Mouse (Mus musculus) stomach, embryonic 14.5 days (tissue): Measurements from ENCODE around the gene Dgke. TPM values are rescaled to one million over a fixed set of nuclear protein-coding genes. Genes with fewer than 3 reads are reported as not detected.
"Not testable (repeated sequence)": the region's sequence is repeated elsewhere in the genome, so short reads cannot be mapped to it uniquely, and the experiment has no call there.

Experiments used
- ATAC-seq: fragments of 200-750 bp; cut with Nextera tagmentation; 2 replicates; pipeline ENCODE4 v1.8.0; 2017; ENCODE audit warnings: low read depth, moderate TSS enrichment; ENCODE audit not compliant: insufficient number of reproducible peaks, insufficient read depth, low FRiP score
- H3K27ac ChIP-seq: fragments of 300-500 bp; sonication (generic); 2 replicates; pipeline ENCODE4 v1.5.1; 2014; ENCODE audit warnings: mild to moderate bottlenecking, low read length, moderate library complexity, mixed read lengths
- H3K27me3 ChIP-seq: fragments of 300-500 bp; sonication (generic); 2 replicates; pipeline ENCODE4 v1.6.1; 2014; ENCODE audit warnings: low read length, control low read depth, mixed read lengths; ENCODE audit not compliant: control insufficient read depth, insufficient read depth
- H3K36me3 ChIP-seq: fragments of 300-500 bp; sonication (generic); 2 replicates; pipeline ENCODE4 v1.6.1; 2014; ENCODE audit warnings: mild to moderate bottlenecking, control low read depth, low read length, moderate library complexity, mixed read lengths; ENCODE audit not compliant: control insufficient read depth, insufficient read depth
- H3K4me1 ChIP-seq: fragments of 300-500 bp; sonication (generic); 2 replicates; pipeline ENCODE4 v1.6.1; 2014; ENCODE audit warnings: low read length, control low read depth, mixed read lengths; ENCODE audit not compliant: control insufficient read depth, insufficient read depth
- H3K4me2 ChIP-seq: fragments of 300-500 bp; sonication (generic); replicated peaks from 2 replicates; pipeline ENCODE4 v1.6.1; 2014; ENCODE audit warnings: low read depth, low read length, control low read depth
- H3K4me3 ChIP-seq: fragments of 300-500 bp; sonication (generic); 2 replicates; pipeline ENCODE4 v1.5.1; 2014; ENCODE audit warnings: low read depth, low read length, control low read depth
- H3K9ac ChIP-seq: fragments of 300-500 bp; sonication (generic); replicated peaks from 2 replicates; pipeline ENCODE4 v1.6.1; 2014; ENCODE audit warnings: low read depth, mild to moderate bottlenecking, control low read depth, low read length, moderate library complexity, mixed read lengths
- H3K9me3 ChIP-seq: fragments of 300-500 bp; sonication (generic); 2 replicates; pipeline ENCODE4 v1.6.1; 2016; ENCODE audit warnings: low read depth, low read length, control low read depth; ENCODE audit not compliant: control insufficient read depth
- WGBS: fragments of 180-500 bp; shearing (Covaris S2); extraction: QIAGEN DNeasy Blood & Tissue Kit; methylation state at CpG from one replicate; pipeline ENCODE4 v1.1.7; 2014; 5-methylcytosine and 5-hydroxymethylcytosine counted together
- polyA plus RNA-seq: library from polyadenylated mRNA; unstranded; fragments of >200 nt; fragmentation: Nextera tagmentation; extraction: Ambion mirVana; gene quantifications from 2 replicates; pipeline ENCODE4 v1.2.1, GENCODE M21; 2014

Dgke gene
- polyA plus RNA-seq, 1 experiment from 2014 or later: 5.2 TPM

- not testable (repeated sequence) for H3K4me3 ChIP-seq, ATAC-seq, H3K9me3 ChIP-seq, H3K4me1 ChIP-seq, H3K27me3 ChIP-seq, H3K27ac ChIP-seq, H3K9ac ChIP-seq, H3K4me2 ChIP-seq
- WGBS: 92% methylated on average over 6 of the region's 7 CpGs
- peaks cover 29% of the 10 kb centered on the region for H3K36me3 ChIP-seq
These were observed 25.6 kb downstream of the Dgke start for GRCm38 (mm10) chr11:89041073-89041472.

GRCm38 (mm10) chr11:89039325-89039724, 27.3 kb downstream of the Dgke start:
- H3K9me3 ChIP-seq: no peaks in the 10 kb centered on the region
- no peak overlapping the region for H3K9ac ChIP-seq
- H3K27ac ChIP-seq: no peak overlapping the region
- no peak overlapping the region for H3K4me3 ChIP-seq
- H3K36me3 ChIP-seq: peaks cover 27% of the 10 kb centered on the region
- ATAC-seq: 0 out of 2 replicates have a peak, but pooled peaks have one; percentile 53
- WGBS: 29% methylated on average over 3 of the region's 3 CpGs
- no peaks in the 10 kb centered on the region for H3K27me3 ChIP-seq
- no peaks in the 10 kb centered on the region for H3K4me1 ChIP-seq
- no peak overlapping the region for H3K4me2 ChIP-seq

- Histone ChIP-seq H3K36me3 (peaks cover 23% of the 10 kb centered on the region), H3K4me1 (no peaks in the 10 kb centered on the region), H3K4me3 (no peak overlapping the region), H3K27me3 (no peaks in the 10 kb centered on the region), H3K9me3 (no peaks in the 10 kb centered on the region), H3K4me2 (no peak overlapping the region), H3K27ac (no peak overlapping the region), H3K9ac (no peak overlapping the region)
- no peak for ATAC-seq
- 90% methylated on average over 6 of the region's 6 CpGs for WGBS
These were observed 28.2 kb downstream of the Dgke start for GRCm38 (mm10) chr11:89038496-89038895.

GRCm38 (mm10) chr11:89035552-89035951, 31.1 kb downstream of the Dgke start:
- no peak for ATAC-seq
- H3K27ac ChIP-seq: no peak overlapping the region
- H3K4me3 ChIP-seq: no peak overlapping the region
- no peak overlapping the region for H3K4me2 ChIP-seq
- WGBS: 83% methylated on average over 3 of the region's 3 CpGs
- H3K27me3 ChIP-seq: no peaks in the 10 kb centered on the region
- H3K9me3 ChIP-seq: no peaks in the 10 kb centered on the region
- no peak overlapping the region for H3K9ac ChIP-seq
- no peaks in the 10 kb centered on the region for H3K4me1 ChIP-seq
- H3K36me3 ChIP-seq: peaks cover 11% of the 10 kb centered on the region

- no peaks in the 10 kb centered on the region for H3K9me3 ChIP-seq
- no peak overlapping the region for H3K27ac ChIP-seq
- no peak for ATAC-seq
- H3K4me1 ChIP-seq: no peaks in the 10 kb centered on the region
- H3K9ac ChIP-seq: no peak overlapping the region
- H3K4me3 ChIP-seq: no peak overlapping the region
- peaks cover 3% of the 10 kb centered on the region; the same call in 1 of the 2 replicates for H3K36me3 ChIP-seq
- H3K27me3 ChIP-seq: no peaks in the 10 kb centered on the region
- H3K4me2 ChIP-seq: no peak overlapping the region
These were observed 32.1 kb downstream of the Dgke start for GRCm38 (mm10) chr11:89034592-89034991.

GRCm38 (mm10) chr11:89031189-89031588, 35.5 kb downstream of the Dgke start:
- Histone ChIP-seq H3K4me3 (no peak overlapping the region), H3K4me1 (peaks cover 4% of the 10 kb centered on the region; the same call in 1 of the 2 replicates), H3K9me3 (no peaks in the 10 kb centered on the region), H3K9ac (no peak overlapping the region), H3K4me2 (no peak overlapping the region), H3K27ac (no peak overlapping the region), H3K27me3 (no peaks in the 10 kb centered on the region), H3K36me3 (no peaks in the 10 kb centered on the region)
- WGBS: 62% methylated on average over 1 of the region's 1 CpGs
- no peak for ATAC-seq

GRCm38 (mm10) chr11:89030552-89030951, 36.1 kb downstream of the Dgke start:
- H3K27ac ChIP-seq: no peak overlapping the region
- no peaks in the 10 kb centered on the region for H3K27me3 ChIP-seq
- H3K36me3 ChIP-seq: no peaks in the 10 kb centered on the region
- H3K4me2 ChIP-seq: no peak overlapping the region
- no peak overlapping the region for H3K9ac ChIP-seq
- H3K9me3 ChIP-seq: no peaks in the 10 kb centered on the region
- ATAC-seq: no peak
- no peak overlapping the region for H3K4me3 ChIP-seq
- peaks cover 4% of the 10 kb centered on the region; the same call in 1 of the 2 replicates for H3K4me1 ChIP-seq
- WGBS: 81% methylated on average over 6 of the region's 6 CpGs

- no peaks in the 10 kb centered on the region for H3K36me3 ChIP-seq
- WGBS: 41% methylated on average over 10 of the region's 10 CpGs
These were observed 37.7 kb downstream of the Dgke start for GRCm38 (mm10) chr11:89028871-89029405.

GRCm38 (mm10) chr11:89027955-89028361, 38.7 kb downstream of the Dgke start:
- no peak overlapping the region for H3K9ac ChIP-seq
- no peak overlapping the region for H3K27ac ChIP-seq
- ATAC-seq: no peak
- H3K9me3 ChIP-seq: no peaks in the 10 kb centered on the region
- H3K4me1 ChIP-seq: peaks cover 9% of the 10 kb centered on the region; the same call in 1 of the 2 replicates
- H3K4me2 ChIP-seq: no peak overlapping the region
- no peak overlapping the region for H3K4me3 ChIP-seq
- H3K27me3 ChIP-seq: no peaks in the 10 kb centered on the region
- no peaks in the 10 kb centered on the region for H3K36me3 ChIP-seq
- 57% methylated on average over 10 of the region's 10 CpGs for WGBS

More at GRCm38 (mm10) chr11:89028871-89029405, 37.7 kb downstream of the Dgke start:
- Histone ChIP-seq H3K4me2 (no peak overlapping the region), H3K9ac (no peak overlapping the region), H3K27ac (no peak overlapping the region), H3K9me3 (no peaks in the 10 kb centered on the region), H3K4me3 (no peak overlapping the region), H3K27me3 (no peaks in the 10 kb centered on the region), H3K4me1 (peaks cover 9% of the 10 kb centered on the region; the same call in 1 of the 2 replicates)
- no peak for ATAC-seq
